22 mouse cellular contexts compared by ENCODE assay signal in genomic region chr4:134569831-134570230, GRCm38 (mm10). TPM values are rescaled to one million over a fixed set of nuclear protein-coding genes. Genes with fewer than 3 reads are reported as not detected.
DNase-seq lines count a peak whose midpoint lies in the region; ATAC-seq and TF ChIP-seq lines count a peak whose summit lies in the region.
"Had no signal": no experiment of that assay in that cellular context is flagged by ENCODE, and none has a peak within 500 bp of the region (broad histone marks: within the 10 kb centered on the region; RNA-seq: fewer than 3 reads in every experiment).

No protein-coding gene starts in this region.

- in situ Hi-C loops in Patski (cut with MboI; ENCODE audit: low pct_unique_long_range_greater_than_20kb), result no loop called here

- DNase-seq in hindbrain, embryonic 10.5 days (ENCODE audit: low spot score), result no peak
- no peak for DNase-seq in Patski (ENCODE audit: low read depth, low spot score)
- DNase-seq in layer of hippocampus, postnatal 10 days (ENCODE audit: low spot score in 2 of 2), result no peak
- DNase-seq: adrenal gland, adult 2 months; cerebellum, adult 11 months; cerebellum, adult 2 months; cerebellum, adult 9-11 months; forebrain, postnatal 0 days; gastrocnemius, adult 2 months; gastrocnemius, postnatal 14 days; heart, adult 11 months; heart, postnatal 10 days; heart, postnatal 36 days had no signal

- 67% methylated on average over 8 of the region's 8 CpGs for WGBS in hindbrain, embryonic 15.5 days
- 77% methylated on average over 8 of the region's 8 CpGs for WGBS in hindbrain, embryonic 10.5 days
- WGBS in neural tube, embryonic 13.5 days, result 79% methylated on average over 8 of the region's 8 CpGs
- WGBS in neural tube, embryonic 15.5 days, result 74% methylated on average over 8 of the region's 8 CpGs

- no peak for TF ChIP-seq CTCF in Patski (IDR thresholded peaks at IDR 0.05)

- H3K4me3 ChIP-seq in hindbrain, embryonic 15.5 days, result no peak overlapping the region
- H3K4me3 ChIP-seq in hindbrain, embryonic 10.5 days, result no peak overlapping the region
- H3K4me3 ChIP-seq in neural tube, embryonic 13.5 days, result no peak overlapping the region
- H3K4me3 ChIP-seq in neural tube, embryonic 15.5 days (replicated peaks), result no peak overlapping the region
- H3K4me3 ChIP-seq: embryonic facial prominence, embryonic 12.5 days; embryonic facial prominence, embryonic 15.5 days; gastrocnemius, adult 2 months; heart, embryonic 12.5 days; heart, embryonic 15.5 days; intestine, embryonic 15.5 days had no signal

- no peaks in the 10 kb centered on the region for H3K9me3 ChIP-seq in hindbrain, embryonic 15.5 days
- H3K9me3 ChIP-seq in hindbrain, embryonic 10.5 days, result 0 out of 2 replicates have a peak, but pooled peaks cover 3% of the 10 kb centered on the region
- no peaks in the 10 kb centered on the region for H3K9me3 ChIP-seq in neural tube, embryonic 13.5 days
- H3K9me3 ChIP-seq in neural tube, embryonic 15.5 days (replicated peaks), result no peaks in the 10 kb centered on the region
- H3K9me3 ChIP-seq: embryonic facial prominence, embryonic 15.5 days; heart, embryonic 15.5 days; intestine, embryonic 15.5 days had no signal

- POLR2A ChIA-PET in Patski (lab: Charles Lee), result no interaction called here

- peaks cover 30% of the 10 kb centered on the region for H3K4me1 ChIP-seq in hindbrain, embryonic 15.5 days (replicated peaks)
- peaks cover 27% of the 10 kb centered on the region for H3K4me1 ChIP-seq in hindbrain, embryonic 10.5 days (replicated peaks)
- peaks cover 42% of the 10 kb centered on the region for H3K4me1 ChIP-seq in neural tube, embryonic 13.5 days (replicated peaks)
- H3K4me1 ChIP-seq in neural tube, embryonic 15.5 days, result peaks cover 9% of the 10 kb centered on the region; the same call in 1 of the 2 replicates
- H3K4me1 ChIP-seq: embryonic facial prominence, embryonic 12.5 days; heart, embryonic 12.5 days; intestine, embryonic 15.5 days had no signal

- H3K9ac ChIP-seq in hindbrain, embryonic 15.5 days, result no peak overlapping the region
- no peak overlapping the region for H3K9ac ChIP-seq in neural tube, embryonic 13.5 days
- H3K9ac ChIP-seq in neural tube, embryonic 15.5 days (replicated peaks), result no peak overlapping the region
- H3K9ac ChIP-seq: embryonic facial prominence, embryonic 12.5 days; embryonic facial prominence, embryonic 15.5 days; forebrain, postnatal 0 days; heart, embryonic 12.5 days; heart, embryonic 15.5 days; intestine, embryonic 15.5 days had no signal

- no peak overlapping the region for H3K4me2 ChIP-seq in hindbrain, embryonic 15.5 days
- H3K4me2 ChIP-seq in neural tube, embryonic 13.5 days, result no peak overlapping the region
- no peak overlapping the region for H3K4me2 ChIP-seq in neural tube, embryonic 15.5 days
- H3K4me2 ChIP-seq: embryonic facial prominence, embryonic 12.5 days; embryonic facial prominence, embryonic 15.5 days; heart, embryonic 12.5 days; heart, embryonic 15.5 days; intestine, embryonic 15.5 days had no signal

- peak overlapping the region; percentile 45; the same call in 1 of the 2 replicates for H3K27ac ChIP-seq in hindbrain, embryonic 15.5 days (replicated peaks)
- H3K27ac ChIP-seq in hindbrain, embryonic 10.5 days, result no peak overlapping the region
- peak overlapping the region; percentile 75 for H3K27ac ChIP-seq in neural tube, embryonic 13.5 days (replicated peaks)
- H3K27ac ChIP-seq in neural tube, embryonic 15.5 days (replicated peaks), result no peak overlapping the region
- H3K27ac ChIP-seq: embryonic facial prominence, embryonic 12.5 days; embryonic facial prominence, embryonic 15.5 days; gastrocnemius, adult 2 months; heart, embryonic 15.5 days; intestine, embryonic 15.5 days had no signal

- ATAC-seq in hindbrain, embryonic 15.5 days (ENCODE audit: low FRiP score, low read depth), result no peak
- no peak for ATAC-seq in neural tube, embryonic 13.5 days (ENCODE audit: low read depth)
- no peak for ATAC-seq in neural tube, embryonic 15.5 days (ENCODE audit: low FRiP score)
- ATAC-seq in Patski, result peak; percentile 4
- ATAC-seq: forebrain, embryonic 14.5 days; forebrain, postnatal 0 days; intestine, embryonic 15.5 days had no signal

- CTCF ChIA-PET in Patski (lab: Charles Lee), result no interaction called here

- H3K36me3 ChIP-seq in hindbrain, embryonic 15.5 days, result peaks cover 7% of the 10 kb centered on the region
- H3K36me3 ChIP-seq in hindbrain, embryonic 10.5 days, result peaks cover 12% of the 10 kb centered on the region
- peaks cover 14% of the 10 kb centered on the region for H3K36me3 ChIP-seq in neural tube, embryonic 13.5 days
- peaks cover 10% of the 10 kb centered on the region for H3K36me3 ChIP-seq in neural tube, embryonic 15.5 days
- H3K36me3 ChIP-seq: intestine, embryonic 15.5 days had no signal

- H3K27me3 ChIP-seq in hindbrain, embryonic 15.5 days, result no peaks in the 10 kb centered on the region
- no peaks in the 10 kb centered on the region for H3K27me3 ChIP-seq in hindbrain, embryonic 10.5 days (ENCODE audit: insufficient read depth, poor library complexity, severe bottlenecking)
- no peaks in the 10 kb centered on the region for H3K27me3 ChIP-seq in neural tube, embryonic 13.5 days
- H3K27me3 ChIP-seq in neural tube, embryonic 15.5 days (replicated peaks), result no peaks in the 10 kb centered on the region
- no peaks in the 10 kb centered on the region for H3K27me3 ChIP-seq in Patski
- H3K27me3 ChIP-seq: embryonic facial prominence, embryonic 12.5 days; embryonic facial prominence, embryonic 15.5 days; heart, embryonic 12.5 days; heart, embryonic 15.5 days; intestine, embryonic 15.5 days had no signal

RNA-seq across cellular contexts. Expression of gene Selenon, which starts 17.9 kb away (rescaled TPM):
- polyA plus RNA-seq in hindbrain, embryonic 15.5 days (2015; fragmentation: Nextera tagmentation; extraction: Ambion mirVana), result 31.2 and 32.0 TPM in 2 replicates
- polyA plus RNA-seq in hindbrain, embryonic 10.5 days (2016; fragmentation: Nextera tagmentation; extraction: Ambion mirVana), result 8.6 and 10.3 TPM in 2 replicates
- polyA plus RNA-seq in neural tube, embryonic 13.5 days (2015; fragmentation: Nextera tagmentation; extraction: Ambion mirVana), result 11.3 and 17.1 TPM in 2 replicates
- 8.4 and 19.4 TPM in 2 replicates for polyA plus RNA-seq in neural tube, embryonic 15.5 days (2015; fragmentation: Nextera tagmentation; extraction: Ambion mirVana)
- polyA plus RNA-seq in Patski (2021), result 45.3 TPM
- total RNA-seq in layer of hippocampus, postnatal 10 days (2021), result 10 to 100 TPM; 16.9 TPM

RNA-seq across cellular contexts. Expression of gene Mtfr1l, which starts 34.6 kb away (rescaled TPM):
- 168 and 179 TPM in 2 replicates for polyA plus RNA-seq in hindbrain, embryonic 15.5 days (2015; fragmentation: Nextera tagmentation; extraction: Ambion mirVana)
- polyA plus RNA-seq in hindbrain, embryonic 10.5 days (2016; fragmentation: Nextera tagmentation; extraction: Ambion mirVana), result 115 and 125 TPM in 2 replicates
- 165 and 172 TPM in 2 replicates for polyA plus RNA-seq in neural tube, embryonic 13.5 days (2015; fragmentation: Nextera tagmentation; extraction: Ambion mirVana)
- polyA plus RNA-seq in neural tube, embryonic 15.5 days (2015; fragmentation: Nextera tagmentation; extraction: Ambion mirVana), result 166 and 177 TPM in 2 replicates
- polyA plus RNA-seq in Patski (2021), result 69.4 TPM
- 10 to 100 TPM; 82.0 to 86.7 TPM for total RNA-seq in layer of hippocampus, postnatal 10 days (2021)

RNA-seq across cellular contexts. Expression of gene Aunip, which starts 59.0 kb away (rescaled TPM):
- polyA plus RNA-seq in hindbrain, embryonic 15.5 days (2015; fragmentation: Nextera tagmentation; extraction: Ambion mirVana), result 2.0 and 2.9 TPM in 2 replicates
- 19.3 and 25.9 TPM in 2 replicates for polyA plus RNA-seq in hindbrain, embryonic 10.5 days (2016; fragmentation: Nextera tagmentation; extraction: Ambion mirVana)
- 2.3 TPM in 2 replicates for polyA plus RNA-seq in neural tube, embryonic 13.5 days (2015; fragmentation: Nextera tagmentation; extraction: Ambion mirVana)
- 1.8 and 5.4 TPM in 2 replicates for polyA plus RNA-seq in neural tube, embryonic 15.5 days (2015; fragmentation: Nextera tagmentation; extraction: Ambion mirVana)
- 6.1 TPM for polyA plus RNA-seq in Patski (2021)
- under 1 TPM; 0.48 to 0.78 TPM for total RNA-seq in layer of hippocampus, postnatal 10 days (2021)
- total RNA-seq: gastrocnemius, adult 2 months had no signal

Comparison
In these comparisons a context has a peak if more than half of its experiments do, and no peak if none do; other contexts are left out.
1. H3K27ac ChIP-seq: peak in hindbrain, embryonic 15.5 days (single experiment) and neural tube, embryonic 13.5 days (single experiment); none in hindbrain, embryonic 10.5 days (single experiment) and neural tube, embryonic 15.5 days (single experiment).